Mouse (Mus musculus): ENCODE results near the gene Rhbdd3. TPM values are rescaled to one million over a fixed set of nuclear protein-coding genes. Genes with fewer than 3 reads are reported as not detected.
"Not testable (repeated sequence)": the region's sequence is repeated elsewhere in the genome, so short reads cannot be mapped to it uniquely, and the experiment has no call there.

Gene Rhbdd3
- polyA plus RNA-seq, 1 experiment, result 69.3 TPM

DNA sequence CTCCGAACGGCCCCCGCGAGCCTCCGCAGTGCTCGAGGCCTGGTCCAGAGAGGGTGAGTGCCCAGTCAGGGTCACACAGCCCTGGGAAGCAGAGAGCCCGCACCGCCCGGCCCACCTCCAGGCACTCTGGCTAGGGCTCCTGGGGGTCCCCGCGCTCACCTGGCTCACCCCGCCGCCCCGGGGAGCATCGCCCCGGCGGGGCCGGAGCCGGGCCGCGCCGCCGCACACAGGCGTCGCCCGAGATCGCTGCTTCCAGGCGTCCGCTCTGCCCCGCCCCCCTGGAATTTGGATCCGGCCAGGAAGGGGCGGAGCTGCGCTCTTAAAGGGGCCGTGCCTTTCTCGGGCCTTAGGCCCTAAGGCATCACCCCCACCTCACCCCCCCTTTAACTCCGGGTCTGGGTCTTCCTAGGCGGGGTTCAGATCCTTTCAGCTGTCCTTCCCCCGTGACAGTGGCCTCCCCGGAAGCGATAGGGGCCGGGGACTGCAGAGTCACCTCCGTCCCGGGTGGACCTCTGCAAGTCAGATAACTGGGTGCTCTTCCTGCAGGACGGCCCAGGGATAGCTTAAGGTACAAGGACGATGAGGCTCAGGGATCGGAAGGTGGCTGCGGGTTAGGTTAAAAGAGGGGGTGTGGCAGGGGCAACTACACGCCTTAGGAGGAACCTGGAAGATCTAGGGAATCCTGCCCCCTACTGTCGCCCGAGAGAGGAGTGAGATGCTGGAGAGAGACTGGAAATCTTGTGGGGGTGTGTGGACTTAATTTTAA, 33.5 kb upstream of the Rhbdd3 start, which contains the start of gene Gas2l1:
TSS of gene Gas2l1 (minus strand) at position 272 of the 766 bp plus-strand sequence.
- DNase-seq (ENCODE audit: low read depth), result no peak

DNA sequence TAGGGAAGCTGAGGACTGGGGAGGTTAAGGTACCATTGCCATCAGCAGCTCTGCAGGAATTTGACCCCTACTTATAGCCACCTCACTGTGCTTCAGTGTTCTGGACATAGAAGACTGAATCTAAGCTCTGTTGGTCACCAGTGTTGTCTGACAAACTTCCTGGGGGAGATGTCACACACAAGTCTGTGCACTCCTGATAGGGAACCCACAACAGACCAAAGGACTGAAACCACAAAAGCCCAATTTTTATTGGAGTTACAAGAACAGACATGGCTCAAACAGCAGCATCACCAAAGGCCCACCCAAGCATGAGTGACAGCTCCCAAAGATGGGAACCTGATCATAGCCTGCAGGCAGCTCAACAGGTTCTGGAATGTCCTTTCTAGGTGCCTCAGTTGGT, 31.7 kb upstream of the Rhbdd3 start:
- no peak for DNase-seq (ENCODE audit: low read depth)

DNA sequence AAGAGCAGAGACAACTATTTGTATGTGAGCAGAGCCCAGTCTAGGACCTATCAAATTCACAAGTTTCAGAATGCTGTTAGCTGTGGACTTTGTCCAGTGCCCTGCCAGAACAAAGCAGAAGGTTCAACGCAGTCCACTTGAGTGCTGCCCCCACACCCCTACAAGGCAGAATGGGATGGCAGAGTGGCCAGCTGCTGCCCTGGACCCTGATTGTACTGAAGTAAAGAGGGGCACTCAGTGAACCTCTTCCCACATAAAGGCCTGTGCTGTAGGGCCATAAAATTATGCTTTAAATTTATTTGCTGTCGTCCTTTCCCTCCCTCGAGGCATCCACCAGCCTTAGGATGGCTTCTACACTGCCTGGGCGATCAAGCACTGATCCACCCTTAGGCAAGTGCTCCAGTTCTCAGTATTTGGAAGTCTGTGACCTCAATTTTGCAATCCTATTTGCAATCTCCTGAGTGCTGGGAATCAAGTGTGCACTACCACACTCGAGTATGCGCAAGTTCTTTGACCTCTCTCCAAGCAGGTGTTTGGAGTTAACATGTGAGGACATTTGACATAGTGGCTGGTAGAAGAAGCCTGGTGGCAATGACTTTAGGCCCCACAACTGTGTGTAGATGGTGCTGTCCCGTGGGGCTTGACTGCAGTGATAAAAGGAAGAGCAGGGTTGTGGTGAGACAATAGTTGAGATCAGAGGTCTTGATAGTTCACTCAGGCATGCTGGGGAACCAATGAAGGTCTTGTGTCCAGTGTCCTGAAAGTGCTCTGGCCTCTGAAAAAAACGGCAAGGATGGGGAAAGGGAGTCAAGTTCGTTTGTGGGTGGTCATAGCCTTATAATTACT, 30.4 kb upstream of the Rhbdd3 start:
- DNase-seq (ENCODE audit: low read depth), result peak; percentile 66

DNA sequence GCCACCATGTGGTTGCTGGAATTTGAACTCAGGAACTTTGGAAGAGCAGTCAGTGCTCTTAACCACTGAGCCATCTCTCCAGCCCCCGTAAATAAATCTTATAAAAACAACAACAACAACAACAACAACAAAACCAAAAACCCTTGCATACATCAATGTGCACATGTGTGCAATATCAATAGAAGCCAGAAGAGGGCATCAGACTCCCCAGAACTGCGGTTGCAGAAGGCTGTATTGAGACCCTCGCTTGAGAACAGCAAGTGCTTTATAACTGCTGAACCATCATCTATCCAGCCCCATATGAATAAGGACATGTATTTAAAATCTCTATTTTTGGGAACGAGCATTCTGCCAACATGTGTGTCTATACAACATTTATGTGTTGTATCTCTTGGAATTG, 23.8 kb upstream of the Rhbdd3 start:
- no peak for DNase-seq (ENCODE audit: low read depth)

DNA sequence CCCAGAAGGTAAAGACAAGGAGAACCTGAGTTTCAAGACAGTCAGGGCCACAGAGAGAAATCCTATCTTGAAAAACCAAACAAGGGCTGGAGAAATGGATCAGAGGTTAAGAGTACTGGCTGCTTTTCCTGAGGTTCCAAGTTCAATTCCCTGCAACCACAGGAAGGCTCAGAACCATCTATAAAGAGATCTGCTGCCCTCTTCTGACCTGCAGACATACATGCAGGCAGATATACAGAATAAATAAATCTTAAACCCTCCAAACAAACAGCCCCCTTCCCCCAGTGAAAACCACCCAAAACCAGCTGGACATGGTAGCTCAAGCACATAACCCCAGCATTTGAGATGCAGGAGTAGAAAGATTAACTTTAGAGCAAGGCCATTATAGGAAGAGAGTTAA, 23.0 kb upstream of the Rhbdd3 start:
- no peak for DNase-seq (ENCODE audit: low read depth)

DNA sequence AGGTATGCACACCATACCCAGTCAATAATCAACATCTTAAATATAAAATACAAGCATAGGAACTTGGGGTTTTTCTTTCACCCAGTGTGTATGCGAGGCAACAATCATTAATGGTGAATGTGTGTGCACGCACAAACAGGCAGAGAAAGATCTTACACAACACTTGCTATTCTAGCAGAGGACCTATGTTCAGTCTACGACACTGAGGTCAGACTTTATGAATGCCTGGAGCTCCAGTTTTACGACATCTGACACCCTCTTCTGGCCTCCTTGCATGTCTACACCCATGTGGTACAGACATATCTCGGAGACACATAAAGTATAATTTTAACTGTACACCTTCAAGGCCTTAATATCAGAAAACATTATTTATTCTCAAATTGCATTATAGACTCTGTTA, 21.9 kb upstream of the Rhbdd3 start:
- DNase-seq (ENCODE audit: low read depth), result not testable (repeated sequence)

DNA sequence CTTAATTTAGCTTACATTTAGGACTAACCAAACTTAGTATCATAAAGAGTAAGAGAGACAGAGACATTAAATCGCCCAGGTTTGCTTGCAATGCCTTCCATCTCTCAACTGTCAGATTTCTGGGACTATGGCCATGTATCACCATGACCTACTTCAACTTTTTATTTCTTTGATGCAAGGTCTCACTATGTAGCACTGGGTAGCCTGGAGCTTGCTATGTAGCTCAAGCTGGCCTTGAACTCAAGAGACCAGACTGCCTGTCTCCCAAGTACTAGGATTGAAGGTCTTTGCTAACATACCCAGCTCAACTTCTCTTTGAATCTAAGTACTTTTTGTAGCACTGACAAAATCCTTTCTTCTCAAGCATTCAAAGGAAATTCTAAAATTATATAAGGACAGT, 9.6 kb upstream of the Rhbdd3 start:
- no peak for DNase-seq (ENCODE audit: low read depth)

DNA sequence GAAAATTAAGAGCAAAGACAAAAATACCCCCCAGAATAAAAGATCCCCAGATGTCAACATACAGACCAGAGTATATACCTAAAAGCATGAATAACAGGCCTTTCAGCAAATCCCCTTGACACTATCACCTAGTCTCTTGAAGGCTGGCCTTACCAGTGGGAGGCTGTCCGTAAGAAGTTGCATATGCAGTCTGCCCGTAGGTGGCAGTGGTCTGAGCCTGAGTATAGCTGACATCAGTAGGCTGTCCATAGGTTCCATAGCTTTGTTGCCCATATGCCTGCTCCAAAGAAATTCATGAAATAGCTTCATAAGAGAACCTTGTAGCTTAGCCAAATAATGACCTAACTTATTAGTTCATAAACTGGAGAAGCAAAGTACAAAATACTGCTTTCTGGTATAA, 7.0 kb upstream of the Rhbdd3 start:
- DNase-seq (ENCODE audit: low read depth), result no peak

DNA sequence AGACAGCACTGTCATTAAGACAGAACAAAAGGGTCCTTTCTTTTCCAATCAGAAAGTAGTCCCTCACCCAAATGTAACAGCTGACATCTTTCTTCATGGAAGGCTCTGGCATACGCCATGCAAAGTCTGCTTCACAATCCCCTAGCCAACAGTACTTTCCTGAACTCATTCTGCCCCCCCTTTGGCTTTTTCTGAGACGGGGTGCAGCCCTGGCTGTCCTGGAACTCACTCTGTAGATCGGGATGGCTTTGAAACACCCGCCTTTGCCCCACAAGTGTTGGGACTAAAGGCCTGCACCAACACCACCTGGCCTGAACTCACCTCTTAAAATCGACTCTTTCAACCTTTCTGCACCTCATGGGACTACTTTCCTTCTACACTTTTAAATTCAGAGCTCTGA, 2.8 kb upstream of the Rhbdd3 start:
- no peak for DNase-seq (ENCODE audit: low read depth)

DNA sequence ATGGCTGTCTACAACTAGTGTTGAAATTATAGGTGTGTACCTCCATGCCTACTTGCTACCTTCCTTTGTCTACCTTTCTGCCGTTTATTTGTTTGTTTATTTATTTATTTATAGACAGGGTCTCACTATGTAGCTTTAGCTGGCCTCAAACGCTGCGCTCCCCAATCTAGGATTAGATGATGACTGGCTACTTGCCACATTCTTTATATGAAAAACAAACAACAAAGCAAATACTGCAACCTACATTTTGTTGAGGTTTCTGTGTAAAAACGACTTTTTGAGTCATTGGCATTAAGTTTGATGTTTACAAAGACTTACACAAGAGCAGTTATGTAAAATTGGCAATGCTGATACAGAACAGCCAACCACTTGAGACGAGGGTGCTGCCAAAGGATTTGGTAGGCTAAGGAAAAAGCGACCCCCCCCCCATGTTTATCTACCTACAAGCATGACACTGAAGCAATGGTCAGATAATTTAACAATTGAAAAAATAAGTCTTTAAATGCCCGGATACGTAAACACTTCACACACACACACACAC, 2.2 kb upstream of the Rhbdd3 start:
- no peak for DNase-seq (ENCODE audit: low read depth)

DNA sequence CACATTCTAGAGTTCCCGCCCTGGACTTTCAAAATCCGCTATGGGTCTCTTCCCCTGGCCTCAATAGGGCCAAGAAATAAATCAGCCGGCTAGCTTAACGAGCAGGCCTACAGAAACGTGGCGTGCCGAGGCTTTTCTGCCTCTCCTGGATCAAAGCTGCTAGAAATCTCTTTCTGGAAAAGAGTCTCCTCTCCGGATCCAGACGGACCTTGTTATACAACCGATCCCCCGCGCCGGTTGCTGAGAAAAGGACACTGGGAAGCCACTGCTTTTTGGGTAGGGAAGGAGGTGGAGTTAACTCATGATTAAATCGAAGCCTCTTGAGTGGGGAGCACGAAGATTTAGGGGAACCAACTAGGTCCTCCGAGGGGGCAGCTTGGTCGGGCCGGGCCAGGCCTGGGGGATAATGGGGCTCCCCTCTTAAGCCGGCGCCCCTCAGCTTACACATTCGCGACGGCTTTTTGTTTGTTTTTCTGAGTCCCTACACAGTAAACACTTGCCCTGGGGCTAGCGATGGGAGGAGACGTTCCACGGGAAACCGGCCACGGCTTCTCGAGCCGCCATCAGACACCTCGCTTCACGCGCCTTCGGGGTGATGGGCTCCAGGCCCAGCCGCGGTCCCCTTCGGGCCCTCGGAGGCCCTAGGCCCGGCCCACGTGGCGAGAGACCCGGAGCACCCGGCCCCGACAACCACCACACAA, 541 bp upstream of the Rhbdd3 start:
- no peak for DNase-seq (ENCODE audit: low read depth)

DNA sequence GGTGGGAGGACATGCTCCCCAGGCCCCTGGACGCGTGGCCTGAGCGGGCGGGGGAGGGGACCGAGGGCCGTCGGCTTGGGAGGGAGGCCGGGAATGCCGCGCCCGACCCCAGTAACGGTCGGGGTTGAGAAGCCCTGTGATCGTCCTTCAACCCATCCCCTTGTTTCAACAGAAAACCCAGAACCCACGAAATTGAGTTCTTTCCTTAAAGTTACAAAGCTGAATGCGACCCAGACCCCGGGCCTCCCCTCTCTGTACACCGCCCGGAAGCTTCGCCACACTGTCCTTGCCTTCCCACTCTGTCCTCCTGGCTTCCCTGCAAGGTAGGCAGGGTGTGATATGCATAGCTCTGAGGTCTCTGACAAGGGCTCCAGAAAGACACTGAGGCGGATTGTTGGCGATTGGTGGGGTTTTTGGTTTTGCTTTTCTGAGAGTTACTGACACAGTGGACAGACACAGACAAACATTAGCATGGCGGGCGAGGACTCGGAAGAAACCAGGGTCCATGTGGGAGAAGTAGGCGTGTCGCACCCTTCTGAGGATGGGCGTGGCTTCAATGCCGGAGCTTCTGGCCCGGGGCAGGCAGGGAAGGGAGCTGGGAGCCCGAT, 954 bp downstream of the Rhbdd3 start:
- DNase-seq (ENCODE audit: low read depth), result no peak

DNA sequence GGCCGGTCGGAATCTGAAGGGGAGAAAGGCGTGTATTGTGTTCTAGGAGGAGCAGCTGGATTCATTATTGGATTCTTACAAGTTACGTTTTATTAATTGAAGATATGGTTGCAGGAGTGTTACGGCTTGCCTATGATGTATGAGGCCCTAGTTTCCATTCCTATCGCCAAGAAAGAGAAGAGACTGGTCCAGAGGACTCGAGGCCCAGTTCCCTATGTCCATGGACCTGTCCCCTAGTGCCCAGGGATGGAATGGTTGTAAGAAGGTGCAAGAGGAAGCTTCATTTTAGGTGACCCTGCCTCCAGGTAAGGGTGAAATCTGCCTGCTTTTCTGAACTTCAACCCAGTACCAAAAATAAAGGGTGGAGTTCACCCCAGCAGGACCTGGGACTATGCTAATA, 1.6 kb downstream of the Rhbdd3 start:
- no peak for DNase-seq (ENCODE audit: low read depth)

DNA sequence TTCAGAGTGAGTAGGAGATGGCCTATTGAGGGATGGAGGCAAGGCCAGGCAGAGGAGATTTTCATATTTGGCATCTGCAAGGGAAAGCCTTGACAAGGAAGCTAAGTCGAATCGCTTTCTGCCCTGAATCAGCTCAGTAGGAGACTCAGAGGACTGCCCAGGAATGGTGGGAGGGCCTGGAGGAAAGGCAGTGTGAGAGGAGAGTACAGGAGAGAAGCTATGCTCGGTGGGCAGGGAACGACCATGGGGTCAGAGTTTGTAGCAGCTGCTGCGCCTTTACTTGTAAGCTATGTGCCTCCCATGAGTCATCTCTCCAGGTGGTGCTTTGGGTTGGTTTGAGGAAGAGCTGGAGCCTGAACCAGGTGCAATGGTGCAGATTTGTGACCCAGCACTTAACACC, 2.1 kb downstream of the Rhbdd3 start:
- no peak for DNase-seq (ENCODE audit: low read depth)

DNA sequence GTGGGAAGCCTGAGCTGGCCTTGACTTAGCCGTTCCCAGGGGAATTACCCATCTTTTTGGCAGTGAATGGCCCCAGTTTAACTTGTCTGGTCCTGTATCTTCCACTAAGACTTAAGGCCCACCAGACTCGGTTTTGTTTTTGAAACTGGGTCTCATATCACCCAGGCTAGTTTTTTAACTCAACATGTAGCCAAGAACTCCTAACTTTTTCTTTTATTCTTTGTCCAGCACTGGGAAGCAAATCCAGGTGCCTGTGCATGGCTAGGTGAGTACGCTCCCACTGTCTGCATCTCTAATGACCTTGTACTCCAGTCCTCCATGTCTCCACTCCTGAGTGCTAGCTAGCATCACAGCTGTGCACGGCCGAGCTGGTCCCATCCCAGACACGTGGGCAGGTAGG, 2.9 kb downstream of the Rhbdd3 start:
- DNase-seq (ENCODE audit: low read depth), result no peak

DNA sequence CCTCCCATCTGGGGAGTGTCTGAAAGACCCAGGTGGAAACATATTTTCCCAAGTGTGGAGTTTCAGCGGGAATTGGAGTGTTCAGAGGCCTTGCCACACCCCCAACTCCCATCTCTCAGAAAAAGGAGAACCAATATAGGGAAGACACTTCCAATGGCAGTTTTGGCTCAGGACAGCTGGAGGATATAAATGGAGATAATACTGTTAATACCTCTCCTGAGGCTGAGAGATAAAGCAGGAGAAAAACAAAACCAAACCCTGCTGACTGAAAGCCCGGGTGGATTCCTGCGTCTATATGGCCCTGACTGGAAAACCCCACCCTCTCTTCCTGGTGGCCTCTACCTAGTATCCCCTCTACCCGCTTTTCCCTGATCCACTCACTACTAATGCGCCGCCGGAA, 3.7 kb downstream of the Rhbdd3 start:
- DNase-seq (ENCODE audit: low read depth), result no peak

DNA sequence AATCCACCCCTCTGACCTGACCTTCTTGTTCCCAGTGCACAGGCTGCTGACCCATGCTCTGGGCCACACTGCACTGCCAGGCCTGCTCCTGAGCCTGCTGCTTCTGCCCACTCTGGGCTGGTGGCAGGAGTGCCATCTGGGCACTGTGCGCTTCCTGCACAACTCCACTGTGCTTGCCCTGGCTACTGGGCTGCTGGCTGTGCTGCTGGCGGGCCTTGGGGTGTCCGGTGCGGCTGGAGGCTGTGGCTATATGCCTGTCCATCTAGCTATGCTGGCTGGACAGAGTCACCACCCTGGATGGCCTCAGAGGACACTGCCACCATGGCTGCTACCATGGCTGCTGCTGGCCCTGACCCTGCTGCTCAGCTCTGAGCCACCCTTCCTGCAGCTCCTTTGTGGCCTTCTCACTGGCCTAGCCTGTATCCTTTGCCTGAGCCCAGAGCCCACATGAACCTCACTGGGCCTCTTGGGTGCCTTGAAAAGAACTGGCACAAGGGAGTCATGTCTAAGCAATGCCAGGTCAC, 5.3 kb downstream of the Rhbdd3 start:
- DNase-seq (ENCODE audit: low read depth), result no peak

DNA sequence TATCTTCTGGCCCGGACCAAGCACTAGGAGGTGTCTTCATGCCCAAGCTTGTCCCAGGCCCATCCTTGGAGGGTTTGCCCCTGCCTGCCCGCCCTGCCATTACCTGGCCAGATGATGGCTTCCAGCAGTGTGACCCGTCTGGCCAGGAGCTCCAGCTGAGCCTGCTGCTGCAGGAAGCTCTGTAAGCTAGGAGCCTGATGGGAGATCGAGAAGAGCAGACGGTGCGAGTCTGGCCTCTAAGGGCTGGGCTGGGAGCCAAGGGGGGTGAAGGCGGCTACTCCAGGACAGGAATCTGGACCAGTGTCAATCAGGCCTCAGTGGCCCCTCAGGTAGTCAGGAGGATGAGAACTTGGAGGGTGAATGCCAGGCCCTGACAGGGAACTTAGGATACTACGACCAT, 10.7 kb downstream of the Rhbdd3 start:
- DNase-seq (ENCODE audit: low read depth), result no peak

DNA sequence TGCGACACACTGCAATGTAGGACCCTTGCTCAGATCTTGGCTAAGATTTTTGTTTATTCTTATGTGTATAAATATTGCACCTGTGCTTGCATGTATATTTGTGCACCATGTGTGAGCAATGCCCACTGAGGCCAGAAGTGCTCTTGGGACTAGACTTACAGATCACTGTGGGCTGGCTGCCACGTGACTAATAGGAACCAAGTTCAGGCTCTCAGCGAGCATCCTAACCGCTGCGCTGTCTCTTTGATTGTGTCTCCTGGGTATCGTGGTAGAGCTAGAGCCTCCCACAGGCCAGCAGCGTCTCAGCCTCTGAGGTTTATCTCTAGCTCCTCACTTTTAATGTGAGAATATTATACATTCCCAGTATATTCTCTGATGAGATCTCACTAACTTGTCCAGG, 14.9 kb downstream of the Rhbdd3 start:
- no peak for DNase-seq (ENCODE audit: low read depth)

DNA sequence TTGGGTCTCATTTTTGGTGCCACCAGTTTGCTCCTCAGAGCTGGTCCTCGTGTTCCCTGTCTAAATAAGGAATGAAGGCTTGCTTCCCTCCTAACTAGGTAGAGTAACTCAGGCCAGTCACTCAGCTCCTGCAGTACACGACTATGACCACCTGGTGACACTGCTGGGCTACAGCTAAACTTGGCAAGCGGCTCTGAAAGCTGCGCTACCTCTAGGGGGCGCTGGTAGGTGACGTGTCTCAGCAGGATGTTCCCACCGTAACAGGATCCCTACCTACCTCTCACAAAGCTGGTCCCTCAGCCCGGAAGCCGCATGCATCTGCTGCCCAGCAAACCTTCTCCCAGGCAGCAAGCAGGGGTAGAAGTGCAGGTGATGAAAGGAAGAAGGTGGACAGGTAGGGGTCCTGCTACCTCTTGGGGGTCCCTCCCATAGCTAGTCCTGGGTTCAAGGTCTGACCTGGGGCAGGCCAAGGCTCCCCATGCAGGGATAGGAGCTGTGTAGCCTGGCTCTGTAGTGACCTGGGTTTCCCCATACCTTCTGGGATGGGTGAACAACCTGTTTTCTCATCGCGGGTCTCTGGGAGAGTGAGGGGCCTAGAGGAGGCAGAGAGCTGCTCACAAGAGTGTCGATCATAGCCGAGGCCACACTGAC, 16.3 kb downstream of the Rhbdd3 start:
- DNase-seq (ENCODE audit: low read depth), result no peak

DNA sequence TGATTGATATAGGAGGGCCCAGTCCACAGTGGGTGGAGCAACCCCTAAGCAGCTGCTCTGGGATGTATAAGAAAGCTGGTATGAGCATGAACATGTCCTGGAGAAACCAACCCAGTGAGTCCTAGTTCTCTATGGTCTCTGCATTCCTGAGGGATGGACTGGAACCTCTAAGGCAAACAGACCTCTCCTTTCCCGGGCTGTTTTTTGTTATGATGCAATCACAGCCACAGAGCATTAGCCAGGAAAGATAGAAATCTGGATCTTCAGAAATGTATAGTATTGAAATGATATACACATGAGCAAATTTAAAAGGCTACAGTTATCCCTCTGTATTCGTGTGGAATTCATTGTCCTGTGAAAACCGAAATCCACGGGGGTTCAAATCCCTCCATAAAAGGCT, 27.0 kb downstream of the Rhbdd3 start:
- no peak for DNase-seq (ENCODE audit: low read depth)

Measured in gonadal fat pad, adult 2 months (tissue).